Mouse (Mus musculus) naive thymus-derived CD4-positive, alpha-beta T cell, adult 5 months (primary cell): ENCODE data around the gene Ugt1a9. TPM values are rescaled to one million over a fixed set of nuclear protein-coding genes. Genes with fewer than 3 reads are reported as not detected.

Experiments used
- polyA plus RNA-seq: library from polyadenylated mRNA; unstranded; fragments of 100-300 nt; shearing (Covaris generic); gene quantifications from one replicate; pipeline ENCODE4 v1.2.1, GENCODE M21; 2017

Ugt1a9 gene
- polyA plus RNA-seq: 0.22 TPM

DNA sequence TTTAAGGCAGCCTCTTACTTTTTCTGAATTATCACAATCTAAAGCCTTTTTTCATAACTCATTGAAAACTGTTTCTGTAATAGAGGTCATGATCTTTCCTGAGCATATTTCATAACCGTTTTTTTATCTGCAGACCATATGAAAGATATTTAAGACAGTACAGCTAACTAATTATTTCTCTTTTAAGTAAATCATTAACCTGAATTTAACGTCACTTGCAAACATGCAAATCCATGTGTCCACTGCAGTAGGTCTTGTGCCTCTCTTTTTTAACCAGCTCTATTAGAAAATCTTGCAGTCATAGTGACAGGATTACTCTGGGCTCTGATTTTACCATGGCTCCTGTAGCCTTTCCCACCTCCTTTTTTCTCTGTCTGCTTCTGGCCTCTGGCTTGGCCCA is at the start of gene Ugt1a9:
Ugt1a9 (plus strand) TSS at position 306 of the 400 bp plus-strand sequence.

DNA sequence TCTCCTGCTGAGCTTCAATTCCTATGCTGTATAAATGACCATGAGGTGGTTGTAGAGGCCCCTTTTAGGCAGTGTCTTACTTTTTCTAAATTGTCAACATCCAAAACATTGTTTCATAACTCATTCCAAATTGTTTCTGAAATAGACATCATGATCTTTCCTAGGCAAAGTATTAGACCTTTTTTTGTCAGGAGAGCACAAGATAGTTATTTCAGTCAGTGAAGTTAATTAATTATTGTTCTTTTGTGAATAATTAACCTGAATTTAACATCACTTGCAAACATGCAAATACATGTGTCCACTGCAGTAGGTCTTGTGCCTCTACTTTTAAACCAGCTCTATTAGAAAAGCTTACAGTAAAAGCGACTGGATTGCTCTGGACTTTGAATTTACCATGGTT is 15.5 kb upstream of the Ugt1a9 start, which contains the start of gene Ugt1a10:
Ugt1a10 (plus strand) TSS at position 301 of the 400 bp plus-strand sequence.

DNA sequence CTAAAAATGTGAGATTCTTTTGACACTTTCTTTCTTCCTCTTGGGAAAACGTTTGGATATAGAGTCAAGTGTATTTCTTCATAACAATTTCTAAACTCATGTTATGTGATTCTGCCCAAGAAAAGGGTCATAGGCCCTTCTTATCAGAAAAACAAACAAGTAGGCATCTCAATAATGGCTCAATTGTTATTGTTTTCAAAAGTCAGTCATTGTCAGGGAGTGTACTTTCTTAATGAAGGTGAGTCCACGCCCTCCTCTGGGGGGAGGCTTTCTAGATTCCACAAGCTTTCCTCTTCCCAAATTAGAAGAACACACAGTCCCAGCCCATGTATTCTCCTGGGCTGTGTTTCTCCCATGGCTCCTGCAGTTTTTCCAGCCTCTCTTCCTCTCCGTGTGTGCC is 16.9 kb downstream of the Ugt1a9 start, which contains the start of gene Ugt1a8:
Ugt1a8 (plus strand) TSS at position 301 of the 400 bp plus-strand sequence.

DNA sequence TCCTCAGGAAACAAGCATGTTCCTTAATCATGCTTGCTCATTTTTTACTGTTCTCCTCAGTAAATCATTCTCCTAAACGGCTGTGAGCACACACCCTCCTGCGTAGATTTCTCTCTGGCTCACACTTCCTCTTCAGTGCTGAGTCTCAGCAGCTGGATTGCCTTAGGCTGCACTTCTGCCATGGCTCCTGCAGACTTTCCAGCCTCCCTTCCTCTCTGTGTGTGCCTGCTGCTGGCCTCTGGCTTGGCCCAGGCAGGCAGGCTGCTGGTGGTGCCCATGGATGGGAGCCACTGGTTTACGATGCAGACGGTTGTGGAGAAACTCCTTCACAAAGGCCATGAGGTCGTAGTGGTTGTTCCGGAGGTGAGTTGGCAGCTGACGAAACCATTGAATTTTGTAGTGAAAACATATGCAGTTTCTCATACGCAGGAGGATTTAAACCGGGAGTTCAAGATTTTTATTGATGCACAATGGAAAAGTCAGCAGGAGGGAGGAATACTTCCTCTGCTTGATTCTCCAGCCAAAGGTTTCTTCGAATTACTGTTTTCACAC is 24.4 kb downstream of the Ugt1a9 start, which contains the start of gene Ugt1a7c:
Ugt1a7c (plus strand) TSS at position 122 of the 552 bp plus-strand sequence.

DNA sequence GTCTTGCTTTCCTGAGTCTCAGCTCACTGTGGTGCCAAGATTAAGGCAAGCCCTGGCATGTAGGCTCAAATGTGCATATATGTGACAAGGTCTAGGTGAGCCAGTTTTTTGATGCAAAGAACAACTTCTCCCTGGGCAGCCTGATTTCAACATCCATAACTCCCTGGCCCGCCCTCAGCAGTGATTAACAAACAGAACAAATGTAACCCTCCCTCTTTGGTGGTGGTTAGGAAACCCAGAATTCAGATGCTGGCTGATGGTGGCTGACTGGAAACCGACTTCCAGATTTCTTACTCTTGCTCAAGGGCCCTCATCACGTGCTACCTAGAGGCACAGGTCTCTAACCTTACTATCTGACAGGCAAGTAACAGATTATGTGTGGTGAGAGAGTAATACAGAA is 32.4 kb downstream of the Ugt1a9 start, which contains the start of gene Ugt1a6b:
Ugt1a6b (plus strand) TSS at position 234 of the 400 bp plus-strand sequence.

DNA sequence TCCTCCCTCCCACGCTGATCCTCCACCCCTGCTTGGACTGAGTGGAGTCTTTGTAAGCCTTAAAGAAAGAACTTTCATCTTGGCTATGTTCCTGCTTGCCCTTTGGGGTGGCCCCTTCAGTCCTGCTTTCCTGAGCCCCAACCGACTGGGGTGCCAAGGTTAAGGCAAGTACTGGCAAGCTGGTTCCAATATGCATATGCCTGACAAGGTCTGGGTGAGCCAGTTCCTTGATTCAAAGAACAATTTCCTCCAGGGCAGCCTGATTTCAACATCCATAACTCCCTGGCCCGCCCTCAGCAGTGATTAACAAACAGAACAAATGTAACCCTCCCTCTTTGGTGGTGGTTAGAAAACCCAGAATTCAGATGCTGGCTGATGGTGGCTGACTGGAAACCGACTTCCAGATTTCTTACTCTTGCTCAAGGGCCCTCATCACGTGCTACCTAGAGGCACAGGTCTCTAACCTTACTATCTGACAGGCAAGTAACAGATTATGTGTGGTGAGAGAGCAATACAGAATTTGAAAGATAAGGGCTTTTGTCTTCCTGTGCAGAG is 63.9 kb downstream of the Ugt1a9 start, which contains the start of gene Ugt1a6a:
Ugt1a6a (plus strand) TSS at position 353 of the 555 bp plus-strand sequence.

DNA sequence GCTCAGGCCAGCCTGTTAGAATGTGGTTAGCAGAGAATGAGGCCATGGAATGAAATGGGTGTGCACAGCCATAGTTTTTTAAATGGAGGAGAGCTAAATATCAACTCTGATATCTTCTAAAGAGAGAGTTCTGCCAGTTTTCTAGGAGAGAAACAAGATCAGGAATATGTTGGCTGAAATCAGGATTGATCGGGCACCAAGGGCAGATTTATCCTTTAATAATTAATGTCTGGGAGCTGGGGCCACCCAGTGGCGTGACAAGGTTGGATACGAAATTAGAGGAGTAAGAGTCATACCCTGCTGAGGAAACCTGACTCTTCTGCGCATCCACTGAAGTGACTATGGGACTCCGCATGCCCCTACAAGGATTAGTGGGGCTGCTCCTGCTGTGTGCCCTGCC is 95.1 kb downstream of the Ugt1a9 start, which contains the start of gene Ugt1a5:
Ugt1a5 (plus strand) TSS at position 302 of the 400 bp plus-strand sequence.

DNA sequence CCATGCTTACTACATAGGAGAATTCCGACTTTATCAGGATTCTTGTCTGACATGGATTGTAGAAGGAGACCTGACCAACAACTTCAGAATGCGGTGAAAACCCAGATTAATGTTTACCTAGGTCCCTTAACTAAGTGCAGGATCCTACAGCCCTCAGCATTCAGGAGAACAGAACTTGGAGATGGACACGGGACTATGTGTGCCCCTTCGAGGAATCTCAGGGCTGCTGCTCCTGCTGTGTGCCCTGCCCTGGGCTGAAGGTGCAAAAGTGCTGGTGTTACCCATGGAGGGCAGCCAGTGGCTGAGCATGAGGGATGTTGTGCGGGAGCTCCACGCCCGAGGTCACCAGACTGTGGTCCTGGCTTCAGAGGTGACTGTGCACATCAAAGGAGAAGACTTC is 129.9 kb downstream of the Ugt1a9 start, which contains the start of gene Ugt1a2:
Ugt1a2 (plus strand) TSS at position 146 of the 400 bp plus-strand sequence.

DNA sequence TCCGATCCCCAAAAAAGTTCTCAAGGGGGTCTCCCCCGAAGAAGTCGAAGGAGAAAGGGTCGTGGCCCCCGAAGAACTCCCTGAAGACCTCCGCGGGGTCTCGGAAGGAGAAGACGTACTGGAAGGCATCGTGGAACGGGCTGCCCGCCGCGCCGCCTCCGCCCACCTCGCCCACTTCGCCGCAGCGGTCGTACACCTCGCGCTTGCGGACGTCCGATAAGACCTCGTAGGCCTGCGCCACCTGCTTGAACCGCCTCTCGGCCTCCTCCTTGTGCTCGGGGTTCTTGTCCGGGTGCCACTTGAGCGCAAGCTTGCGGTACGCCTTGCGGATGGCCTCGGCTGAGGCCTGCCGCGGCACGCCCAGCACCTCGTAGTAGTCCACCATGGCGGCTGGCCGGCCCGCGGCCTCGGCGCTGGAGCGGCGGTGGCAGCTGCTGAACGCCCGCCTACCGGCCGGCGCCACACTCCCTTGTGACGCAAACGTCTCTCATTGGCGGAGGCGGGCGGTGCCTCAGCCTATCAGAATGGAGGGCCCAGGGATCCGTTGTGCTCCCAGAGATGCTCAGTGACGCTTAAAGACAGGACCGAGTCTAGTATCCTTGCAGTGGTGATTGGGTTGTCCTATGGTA is 134.8 kb downstream of the Ugt1a9 start, which contains the start of gene Dnajb3:
Dnajb3 (minus strand) TSS at position 489 of the 629 bp plus-strand sequence.

DNA sequence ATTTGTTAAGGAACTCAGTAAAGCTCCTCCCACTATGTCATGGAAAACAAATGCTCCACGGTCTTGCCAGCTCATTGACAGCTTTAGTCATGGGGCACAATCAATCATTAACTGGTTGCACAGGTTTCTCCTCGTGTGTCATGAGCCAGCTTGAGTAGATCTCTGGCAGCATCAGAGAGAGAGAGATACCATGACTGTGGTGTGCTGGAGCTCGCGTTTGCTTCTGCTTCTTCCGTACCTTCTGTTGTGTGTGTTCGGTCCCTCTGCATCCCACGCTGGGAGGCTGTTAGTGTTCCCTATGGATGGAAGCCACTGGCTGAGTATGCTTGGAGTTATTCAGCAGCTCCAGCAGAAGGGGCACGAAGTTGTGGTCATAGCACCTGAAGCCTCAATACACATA is 141.2 kb downstream of the Ugt1a9 start, which contains the start of gene Ugt1a1:
Ugt1a1 (plus strand) TSS at position 148 of the 400 bp plus-strand sequence.

DNA sequence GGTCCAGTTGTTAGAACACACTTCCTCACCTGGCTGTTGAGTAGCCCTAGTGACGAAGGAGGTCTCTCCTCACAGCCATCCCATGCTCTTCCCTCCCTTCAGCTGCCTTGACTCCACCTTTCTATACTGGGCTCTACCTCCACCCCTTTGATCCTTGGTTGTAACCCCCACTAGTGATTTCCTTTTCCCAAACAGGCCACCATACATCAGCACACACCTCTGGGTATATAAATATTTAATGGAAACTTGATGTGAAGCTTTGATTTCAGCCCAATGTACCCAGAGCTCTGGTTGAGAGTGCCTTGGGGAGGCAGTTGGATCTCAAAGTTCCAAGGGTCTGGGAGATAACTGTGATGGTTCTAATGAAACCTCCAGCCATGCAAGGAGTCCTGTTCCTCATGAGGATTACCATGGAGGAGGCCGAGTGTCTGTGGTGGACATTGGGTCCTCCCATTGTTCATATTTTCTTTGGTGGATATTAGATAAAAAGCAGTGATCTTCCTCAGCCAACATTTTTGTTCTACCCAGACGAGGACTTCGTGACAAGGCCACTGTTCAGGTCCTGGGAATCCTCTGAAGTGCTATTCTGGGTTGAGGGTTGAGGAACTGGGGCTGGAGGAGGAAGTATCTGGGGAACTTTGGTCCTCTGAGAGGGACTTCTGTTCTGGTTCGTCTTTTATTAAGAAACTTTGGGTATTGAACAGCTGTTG is 156.2 kb downstream of the Ugt1a9 start, which contains the start of gene Mroh2a:
Mroh2a (plus strand) TSS at position 317 of the 710 bp plus-strand sequence.

Other genes with a start within 250 kb of the Ugt1a9 start
- gene Dgkd, start 217.5 kb upstream of the Ugt1a9 start, polyA plus RNA-seq: 220 TPM
- 15.1 TPM for gene Usp40, start 62.2 kb upstream of the Ugt1a9 start, polyA plus RNA-seq
- gene Ugt1a10, start 15.4 kb upstream of the Ugt1a9 start, polyA plus RNA-seq: not detected
- not detected for gene Ugt1a8, start 17.0 kb downstream of the Ugt1a9 start, polyA plus RNA-seq
- gene Ugt1a7c, start 24.3 kb downstream of the Ugt1a9 start, polyA plus RNA-seq: not detected
- gene Ugt1a6b, start 32.5 kb downstream of the Ugt1a9 start, polyA plus RNA-seq: not detected
- gene Ugt1a6a, start 64.0 kb downstream of the Ugt1a9 start, polyA plus RNA-seq: 0.26 TPM
- not detected for gene Ugt1a5, start 95.2 kb downstream of the Ugt1a9 start, polyA plus RNA-seq
- gene Ugt1a2, start 129.8 kb downstream of the Ugt1a9 start, polyA plus RNA-seq: not detected
- not detected for gene Dnajb3, start 135.0 kb downstream of the Ugt1a9 start, polyA plus RNA-seq
- gene Ugt1a1, start 141.2 kb downstream of the Ugt1a9 start, polyA plus RNA-seq: not detected
- 0.66 TPM for gene Mroh2a, start 156.2 kb downstream of the Ugt1a9 start, polyA plus RNA-seq
- 104 TPM for gene Hjurp, start 206.8 kb downstream of the Ugt1a9 start, polyA plus RNA-seq
- gene Trpm8, start 206.9 kb downstream of the Ugt1a9 start, polyA plus RNA-seq: not detected